Mouse (Mus musculus) lung, postnatal 4 days (tissue): Measurements from ENCODE around the gene Mau2.

Experiments used
- DNase-seq, 2 experiments: peaks; one replicate each; pipeline ENCODE4 v3.0.0; 2021

The Mau2 gene

DNA sequence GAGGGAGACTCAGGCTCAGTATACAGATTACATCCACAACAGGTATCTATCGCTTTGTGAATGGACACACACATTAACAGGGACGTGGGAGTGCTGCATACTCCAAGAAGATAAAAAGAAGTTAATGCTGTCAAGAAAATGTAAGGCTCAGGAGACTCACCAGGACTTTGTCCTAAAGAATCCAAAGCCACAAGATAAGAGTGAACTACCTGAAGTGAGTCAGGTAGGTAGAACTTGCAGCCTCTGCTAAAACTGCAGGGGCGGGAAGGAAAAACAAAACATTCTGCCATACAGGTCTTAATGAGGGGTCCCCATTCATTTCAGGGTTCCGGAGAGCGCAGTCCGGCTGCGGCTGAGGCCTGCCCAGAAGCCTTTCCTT is 69.5 kb downstream of the Mau2 start:
- DNase-seq = no peak

DNA sequence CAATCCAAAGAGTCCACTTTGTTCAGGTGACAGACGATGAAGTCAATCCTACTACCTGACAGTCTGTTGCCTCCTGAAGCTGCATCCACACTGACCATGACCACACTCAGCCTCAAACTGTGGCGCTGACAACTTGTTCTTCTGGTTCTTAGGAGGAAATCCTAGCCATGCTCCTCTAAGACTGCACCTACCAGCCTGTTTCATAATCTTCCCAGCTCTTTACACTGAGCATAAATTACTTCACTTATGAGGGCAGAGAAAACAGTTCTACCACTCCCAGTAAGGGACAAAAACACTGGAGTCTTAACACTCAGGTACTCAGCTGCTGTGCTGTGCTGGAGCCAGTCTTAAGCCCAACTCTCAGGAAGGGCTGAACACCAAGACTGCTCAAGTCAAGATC is 71.7 kb downstream of the Mau2 start:
- no peak for DNase-seq

DNA sequence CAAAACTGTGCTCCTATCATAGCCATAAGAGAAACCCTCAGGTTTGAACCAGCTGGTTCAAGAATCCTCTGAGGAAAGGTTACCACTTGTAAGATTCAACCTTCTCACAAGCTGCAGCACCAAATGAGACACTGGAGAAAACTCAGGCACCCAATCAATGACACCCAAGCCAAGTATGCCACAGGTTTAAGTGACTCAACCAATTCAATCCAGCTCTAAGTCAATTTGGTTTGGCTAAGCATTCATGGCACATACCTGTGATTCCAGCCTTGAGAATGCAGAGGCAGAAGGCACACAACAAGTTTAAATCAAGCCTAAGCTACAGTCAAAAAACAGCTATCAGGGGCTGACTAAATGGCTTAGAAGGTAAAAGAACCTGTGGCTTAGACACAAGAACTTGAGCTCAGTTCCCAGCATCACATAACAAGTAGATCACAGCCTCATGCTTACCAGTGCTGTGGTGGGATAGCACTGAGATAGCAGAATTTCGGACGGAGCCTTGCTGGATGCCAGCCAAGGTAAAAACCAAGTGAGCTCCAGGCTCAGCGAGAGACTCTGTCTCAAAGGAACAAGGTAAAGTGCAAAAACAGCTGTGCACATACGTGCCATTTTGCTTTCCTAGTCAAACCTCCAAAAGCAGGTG is 75.1 kb downstream of the Mau2 start:
- DNase-seq = no peak
